Mouse (Mus musculus) megakaryocyte, embryonic 14.5 days (primary cell): ENCODE measurements around the gene Nhej1. TPM values are rescaled to one million over a fixed set of nuclear protein-coding genes. Genes with fewer than 3 reads are reported as not detected.

Source experiments
- H3K27me3 ChIP-seq: replicated peaks from 2 replicates; pipeline ENCODE3; 2012; ENCODE audit warnings: inconsistent platforms
- H3K36me3 ChIP-seq: replicated peaks from 2 replicates; pipeline ENCODE3; 2012; ENCODE audit warnings: low read length, inconsistent platforms, mixed read lengths
- H3K4me1 ChIP-seq: 2 replicates; pipeline ENCODE4 v1.6.1; 2012; ENCODE audit warnings: inconsistent platforms
- H3K4me3 ChIP-seq: replicated peaks from 2 replicates; pipeline ENCODE3; 2012; ENCODE audit warnings: moderate library complexity, mild to moderate bottlenecking, inconsistent platforms
- H3K9me3 ChIP-seq: 2 replicates; pipeline ENCODE4 v1.6.1; 2012; ENCODE audit warnings: inconsistent platforms
- FLI1 ChIP-seq: IDR thresholded peaks from 2 replicates; pipeline ENCODE4 v1.6.1; 2012; ENCODE audit warnings: low read length, inconsistent platforms, mixed read lengths
- GATA1 ChIP-seq: IDR thresholded peaks from 3 replicates; pipeline ENCODE4 v1.6.1; 2012; ENCODE audit warnings: mixed read lengths, low read length, inconsistent platforms, borderline replicate concordance
- polyA plus RNA-seq: library from polyadenylated mRNA; stranded (reverse); fragments of >175 nt; gene quantifications from 2 replicates; pipeline ENCODE4 v1.2.3, GENCODE M21; 2012; ENCODE audit warnings: low replicate concordance; ENCODE audit not compliant: insufficient read depth

Nhej1 gene
- polyA plus RNA-seq, 1 experiment = 0.66 TPM

- Histone ChIP-seq H3K36me3 (no peaks in the 10 kb centered on the region), H3K4me3 (no peak overlapping the region), H3K9me3 (no peaks in the 10 kb centered on the region), H3K27me3 (peaks cover 16% of the 10 kb centered on the region), H3K4me1 (peaks cover 5% of the 10 kb centered on the region; the same call in 1 of the 2 replicates)
- TF ChIP-seq FLI1 (no peak), GATA1 (no peak)
Measured at GRCm38 (mm10) chr1:75001183-75001582, 123.8 kb downstream of the Nhej1 start.

DNA sequence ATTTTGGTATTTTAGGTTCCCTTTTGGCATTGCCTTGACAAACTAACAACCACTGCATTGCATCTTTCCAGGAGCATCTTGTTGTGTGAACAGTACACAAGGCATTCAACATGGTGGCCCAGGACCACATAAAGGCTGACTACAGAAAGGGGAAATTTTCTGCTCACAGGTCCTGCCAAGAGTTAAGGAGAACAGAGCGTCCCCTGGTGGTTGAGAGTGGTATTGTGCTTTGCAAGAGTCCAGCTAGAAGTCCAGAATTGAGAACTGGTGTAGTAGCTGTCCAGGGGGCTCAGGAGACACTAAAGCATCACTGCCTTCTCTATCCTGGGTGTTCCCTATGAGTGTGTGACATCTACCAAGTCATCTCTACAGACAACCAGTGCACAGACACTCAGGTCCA, 124.5 kb downstream of the Nhej1 start:
- Histone ChIP-seq H3K4me1 (peaks cover 5% of the 10 kb centered on the region; the same call in 1 of the 2 replicates), H3K9me3 (no peaks in the 10 kb centered on the region), H3K36me3 (no peaks in the 10 kb centered on the region), H3K27me3 (peaks cover 13% of the 10 kb centered on the region), H3K4me3 (no peak overlapping the region)
- TF ChIP-seq FLI1 = no peak
- no peak for TF ChIP-seq GATA1

GRCm38 (mm10) chr1:74999173-74999572, 125.8 kb downstream of the Nhej1 start:
- TF ChIP-seq GATA1 = no peak
- TF ChIP-seq FLI1 = no peak
- Histone ChIP-seq H3K4me1 (peaks cover 5% of the 10 kb centered on the region; the same call in 1 of the 2 replicates), H3K4me3 (no peak overlapping the region), H3K27me3 (peaks cover 10% of the 10 kb centered on the region), H3K9me3 (no peaks in the 10 kb centered on the region), H3K36me3 (no peaks in the 10 kb centered on the region)

DNA sequence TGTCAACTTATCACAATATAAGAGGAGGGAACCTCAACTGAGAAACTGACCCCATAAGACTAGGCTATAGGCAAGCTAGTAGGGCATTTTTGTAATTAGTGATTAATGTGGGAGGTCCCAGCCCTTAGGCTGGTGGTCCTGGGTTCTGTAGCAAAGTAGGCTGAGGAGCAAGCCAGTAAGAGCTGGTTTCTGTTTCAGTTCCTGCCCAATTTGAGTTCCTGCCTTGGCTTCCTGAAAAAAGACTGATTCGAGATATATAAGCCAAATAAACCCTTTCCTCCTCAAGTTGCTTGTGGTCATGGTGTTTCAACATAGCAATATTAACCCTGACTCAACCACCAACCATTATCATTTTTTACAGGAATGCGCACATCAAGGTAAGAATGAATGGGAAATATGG, 127.8 kb downstream of the Nhej1 start:
- Histone ChIP-seq H3K4me3 (no peak overlapping the region), H3K4me1 (peaks cover 5% of the 10 kb centered on the region; the same call in 1 of the 2 replicates), H3K27me3 (peaks cover 5% of the 10 kb centered on the region), H3K36me3 (no peaks in the 10 kb centered on the region), H3K9me3 (no peaks in the 10 kb centered on the region)
- no peak for TF ChIP-seq FLI1
- TF ChIP-seq GATA1 = no peak

DNA sequence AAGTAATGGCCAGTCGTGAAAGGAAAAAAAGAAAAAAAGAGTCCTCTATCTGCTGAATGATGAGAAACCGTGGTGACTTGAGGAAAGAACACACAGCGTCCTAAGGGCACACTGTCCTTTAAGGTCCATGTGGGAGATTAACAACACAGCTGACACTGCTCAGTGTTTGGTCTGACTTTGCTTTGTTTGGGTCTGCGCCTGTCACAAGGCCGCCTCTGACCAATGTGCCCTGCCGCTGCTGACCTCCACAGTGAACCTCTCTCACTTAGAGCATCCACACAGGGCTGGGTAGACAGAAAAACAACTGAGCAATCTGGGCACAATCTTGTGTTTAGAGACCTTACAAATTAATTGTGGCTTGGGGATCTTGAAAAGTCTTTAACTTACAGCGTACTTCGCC, 148.0 kb downstream of the Nhej1 start:
- Histone ChIP-seq H3K9me3 (no peaks in the 10 kb centered on the region), H3K4me1 (no peaks in the 10 kb centered on the region), H3K36me3 (no peaks in the 10 kb centered on the region), H3K27me3 (peaks cover 22% of the 10 kb centered on the region), H3K4me3 (no peak overlapping the region)
- TF ChIP-seq FLI1 = no peak
- TF ChIP-seq GATA1 = no peak

GRCm38 (mm10) chr1:74975936-74976335, 149.1 kb downstream of the Nhej1 start:
- H3K4me1 ChIP-seq = no peaks in the 10 kb centered on the region
- TF ChIP-seq GATA1 (no peak), FLI1 (no peak)
- no peaks in the 10 kb centered on the region for H3K9me3 ChIP-seq
- H3K27me3 ChIP-seq = peaks cover 28% of the 10 kb centered on the region
- H3K4me3 ChIP-seq = no peak overlapping the region
- no peaks in the 10 kb centered on the region for H3K36me3 ChIP-seq

DNA sequence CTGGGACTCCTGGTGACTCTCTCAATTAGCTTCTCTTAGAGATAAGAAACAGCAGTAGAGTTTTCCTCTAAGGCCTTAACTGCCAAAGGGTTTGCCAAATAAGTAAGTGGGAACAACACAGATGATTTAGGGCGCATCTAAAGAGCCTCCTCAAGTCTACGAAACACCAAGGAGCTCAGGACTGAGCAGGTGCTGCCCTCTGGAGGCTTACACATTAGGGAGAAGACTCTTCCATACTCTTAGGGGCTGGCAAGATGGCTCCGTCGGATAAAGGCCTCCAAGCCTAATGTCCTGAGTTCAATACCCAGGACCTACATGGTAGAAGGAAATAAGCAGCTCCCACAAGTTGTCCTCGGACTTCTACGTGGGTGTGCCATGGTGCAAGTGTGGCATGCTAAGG, 151.4 kb downstream of the Nhej1 start:
- H3K9me3 ChIP-seq = no peaks in the 10 kb centered on the region
- H3K27me3 ChIP-seq = peaks cover 33% of the 10 kb centered on the region
- no peaks in the 10 kb centered on the region for H3K36me3 ChIP-seq
- TF ChIP-seq FLI1 = no peak
- no peak for TF ChIP-seq GATA1
- no peak overlapping the region for H3K4me3 ChIP-seq
- peaks cover 10% of the 10 kb centered on the region for H3K4me1 ChIP-seq

DNA sequence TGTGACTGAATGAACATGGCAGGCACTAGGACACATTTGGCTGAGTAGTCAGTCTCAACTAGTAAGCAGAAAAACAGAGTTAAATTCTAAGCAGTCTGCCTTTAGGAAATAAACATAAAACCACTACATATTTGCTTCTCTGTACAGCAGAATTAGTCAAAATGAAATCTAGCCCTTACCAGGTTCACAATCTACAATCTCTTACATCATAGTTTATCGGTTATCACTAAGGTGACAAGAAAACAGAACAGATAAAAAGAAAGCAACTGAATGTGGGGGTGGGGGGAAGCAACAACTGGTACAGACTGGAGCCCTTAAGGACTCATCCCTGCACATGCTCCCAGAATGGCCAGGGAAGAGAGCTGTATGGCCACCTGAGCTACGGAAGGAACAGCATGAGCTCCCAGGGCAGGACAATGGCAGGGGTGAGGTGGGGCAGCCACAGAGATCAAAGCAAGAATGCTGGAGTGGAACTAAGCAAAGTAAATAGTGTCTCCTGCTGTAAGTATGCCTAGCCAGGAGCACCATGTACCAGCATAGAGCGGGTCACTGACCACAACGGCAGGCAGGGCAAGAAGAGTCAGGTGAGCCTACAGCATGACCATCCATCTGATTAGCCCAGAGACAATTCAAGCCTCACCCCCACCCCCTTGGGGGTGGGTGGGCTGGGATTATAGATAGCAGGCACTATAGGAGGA, 153.5 kb downstream of the Nhej1 start:
- Histone ChIP-seq H3K4me1 (peaks cover 17% of the 10 kb centered on the region), H3K36me3 (no peaks in the 10 kb centered on the region), H3K9me3 (no peaks in the 10 kb centered on the region), H3K4me3 (no peak overlapping the region), H3K27me3 (peaks cover 34% of the 10 kb centered on the region)
- TF ChIP-seq FLI1 (no peak), GATA1 (no peak)

GRCm38 (mm10) chr1:74967962-74968580, 156.9 kb downstream of the Nhej1 start:
- peaks cover 17% of the 10 kb centered on the region for H3K4me1 ChIP-seq
- H3K9me3 ChIP-seq = no peaks in the 10 kb centered on the region
- peaks cover 41% of the 10 kb centered on the region for H3K27me3 ChIP-seq
- no peak for TF ChIP-seq GATA1
- no peak for TF ChIP-seq FLI1
- no peak overlapping the region for H3K4me3 ChIP-seq
- H3K36me3 ChIP-seq = no peaks in the 10 kb centered on the region

DNA sequence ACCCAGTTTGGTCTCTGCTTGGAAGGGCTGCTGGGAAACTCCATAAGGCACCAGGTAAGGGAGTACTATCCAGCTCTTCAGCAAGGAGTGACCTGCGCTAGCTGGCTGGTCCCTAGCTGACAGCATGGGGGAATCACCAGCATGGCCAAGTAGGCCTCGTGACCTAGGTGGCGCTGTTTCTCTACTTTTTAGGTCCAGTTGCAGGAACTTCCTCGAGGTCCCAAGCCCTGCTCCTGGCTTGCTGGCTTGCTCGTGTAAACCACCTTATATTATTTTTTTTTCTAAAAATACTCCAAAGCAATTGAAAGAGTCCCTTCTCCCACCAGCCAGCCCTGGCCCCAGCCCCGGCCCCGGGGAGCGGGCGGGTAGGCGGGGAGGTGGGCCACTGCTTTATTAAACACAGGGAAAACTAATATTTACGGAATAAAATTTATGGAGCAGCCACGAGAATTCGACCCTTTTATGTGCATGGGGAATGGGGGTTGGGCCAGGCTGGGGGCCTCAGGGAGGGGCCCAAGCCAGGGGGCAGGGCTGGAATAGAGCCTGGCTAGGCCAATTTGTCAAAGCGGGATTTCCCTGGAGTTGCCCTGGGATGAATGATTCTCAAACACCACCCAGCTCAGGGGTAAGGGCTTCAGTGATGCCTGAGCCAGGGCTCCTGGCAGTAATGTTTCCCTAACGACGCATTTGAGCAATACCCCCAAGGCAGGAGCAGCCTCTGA, 160.3 kb downstream of the Nhej1 start:
- Histone ChIP-seq H3K27me3 (peaks cover 44% of the 10 kb centered on the region), H3K4me1 (peaks cover 17% of the 10 kb centered on the region), H3K4me3 (no peak overlapping the region), H3K36me3 (no peaks in the 10 kb centered on the region), H3K9me3 (no peaks in the 10 kb centered on the region)
- no peak for TF ChIP-seq GATA1
- no peak for TF ChIP-seq FLI1
